Mouse (Mus musculus) Patski (cell line): ENCODE results near the gene Bcl11b. TPM values are rescaled to one million over a fixed set of nuclear protein-coding genes. Genes with fewer than 3 reads are reported as not detected.

ENCODE experiments used
- ATAC-seq: fragments of 100-300 bp; one replicate; pipeline ENCODE4 v1.8.0; 2021
- CTCF ChIA-PET: fragments of 350-600 bp; sonication (Branson Sonifier 250); formaldehyde crosslinking; loops from one replicate; lab custom pipeline; 2022; ENCODE audit warnings: inconsistent platforms; lab: Charles Lee
- POLR2A ChIA-PET: fragments of 350-600 bp; sonication (Branson Sonifier 250); formaldehyde crosslinking; loops from one replicate; lab custom pipeline; 2022; ENCODE audit warnings: antibody characterized with exemption, inconsistent platforms; lab: Charles Lee
- DNase-seq: peaks from one replicate; pipeline ENCODE4 v3.0.0-alpha.2; 2011; ENCODE audit warnings: low read depth, low spot score
- H3K27me3 ChIP-seq: fragments of 371-371 bp; one replicate; pipeline ENCODE4 v1.5.1; 2021
- CTCF ChIP-seq: fragments of 100-300 bp; IDR thresholded peaks from one replicate; pipeline ENCODE4 v1.5.1; 2021
- in situ Hi-C: fragments of 300-500 bp; cut with MboI; formaldehyde crosslinking; loops from 3 replicates; pipeline ENCODE4 v1.11.1; 2018; ENCODE audit warnings: low pct_unique_long_range_greater_than_20kb, mixed read lengths
- polyA plus RNA-seq: library from polyadenylated mRNA; unstranded; gene quantifications from one replicate; pipeline ENCODE4 v1.2.3, GENCODE M21; 2021

The Bcl11b gene
- polyA plus RNA-seq, 1 experiment from 2014 or later = 0.06 TPM

DNA sequence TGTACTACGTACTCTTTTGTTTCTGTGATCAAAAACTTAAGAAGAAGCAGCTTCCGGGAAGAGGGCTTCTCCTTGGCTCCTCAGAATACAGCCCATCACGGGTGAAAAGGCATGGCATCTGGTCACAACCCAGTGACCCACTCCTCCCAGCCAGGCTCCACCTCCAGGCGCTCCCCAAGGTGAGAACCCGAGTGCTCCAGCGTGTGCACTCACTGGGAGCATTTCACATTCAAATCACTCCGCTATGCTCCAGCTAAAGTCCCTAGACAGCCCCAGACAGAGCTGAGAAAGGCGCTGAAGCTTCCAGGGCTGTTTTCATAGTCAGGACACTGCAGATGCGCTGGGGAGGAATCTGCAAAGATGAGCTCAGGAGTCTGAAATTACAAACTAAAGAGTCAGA lies 99.5 kb downstream of the Bcl11b start:
- DNase-seq (no peak), ATAC-seq (no peak)
- H3K27me3 ChIP-seq = no peaks in the 10 kb centered on the region
- in situ Hi-C loops = no loop called here
- ChIA-PET CTCF (no interaction called here), POLR2A (no interaction called here)
- TF ChIP-seq CTCF = no peak

DNA sequence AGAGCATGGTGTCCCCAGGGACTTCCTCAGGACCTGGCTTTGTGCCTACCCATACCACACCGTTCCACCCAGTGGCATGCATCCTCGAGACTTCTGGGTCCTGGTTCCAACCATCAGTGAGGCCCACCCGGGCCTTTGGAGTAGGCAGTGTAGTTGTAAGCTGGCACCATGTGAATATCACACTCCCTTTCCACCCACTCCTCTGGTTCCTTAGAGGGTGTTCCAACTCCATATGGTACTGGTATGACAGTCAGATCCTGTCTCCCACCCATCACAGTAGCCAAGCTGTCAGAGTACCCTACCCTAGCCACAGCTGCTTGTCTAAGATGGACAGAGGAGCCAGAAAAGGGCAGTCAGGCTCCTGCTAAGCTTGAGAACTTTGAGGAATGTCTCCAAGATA lies 112.0 kb downstream of the Bcl11b start:
- POLR2A ChIA-PET = no interaction called here

DNA sequence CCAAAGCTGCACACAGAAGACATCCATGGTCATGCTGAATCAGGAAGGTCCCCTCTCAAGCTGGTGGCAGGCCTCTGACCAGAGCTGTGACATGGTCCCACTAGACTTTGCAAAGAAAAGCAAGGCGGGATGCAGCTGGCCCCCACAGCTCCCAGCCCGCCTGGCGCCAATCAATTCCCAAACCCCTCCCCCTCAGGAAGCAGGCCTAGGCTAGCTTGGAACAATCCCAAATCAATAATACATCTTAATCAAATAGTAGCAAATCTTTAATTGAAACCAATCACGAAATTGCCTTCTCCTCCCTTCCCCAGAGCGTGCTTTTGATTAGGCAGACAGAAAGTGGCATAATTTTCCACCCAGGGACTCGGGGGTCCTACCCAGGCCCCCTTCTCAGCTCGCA lies 113.1 kb downstream of the Bcl11b start:
- DNase-seq = no peak
- POLR2A ChIA-PET = no interaction called here
- TF ChIP-seq CTCF = no peak
- no peaks in the 10 kb centered on the region for H3K27me3 ChIP-seq
- CTCF ChIA-PET = no interaction called here
- no peak for ATAC-seq
- in situ Hi-C loops = no loop called here

More for the DNA sequence above, 112.0 kb downstream of the Bcl11b start:
- H3K27me3 ChIP-seq = no peaks in the 10 kb centered on the region
- DNase-seq (no peak), ATAC-seq (no peak)
- TF ChIP-seq CTCF = no peak
- in situ Hi-C loops = no loop called here
- CTCF ChIA-PET = no interaction called here

DNA sequence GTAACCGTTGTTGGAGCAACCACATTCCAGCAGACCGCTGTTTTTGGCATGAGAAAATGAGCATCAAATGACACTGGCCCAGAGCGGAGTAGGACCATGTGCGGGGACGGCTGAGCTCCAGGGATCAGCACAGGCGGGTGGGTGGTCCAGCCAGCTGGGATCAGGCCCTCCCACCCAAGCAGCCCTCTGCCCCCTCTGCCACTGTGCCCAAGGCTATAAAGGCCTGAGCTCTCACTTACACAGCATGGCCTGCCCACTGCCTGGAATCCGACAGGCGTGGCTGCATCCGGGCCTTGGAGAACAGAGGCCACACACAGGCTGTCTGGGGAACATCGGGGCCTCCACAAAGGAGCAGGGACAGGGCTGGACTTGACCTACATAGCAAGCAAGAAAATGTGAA lies 113.6 kb downstream of the Bcl11b start:
- no peaks in the 10 kb centered on the region for H3K27me3 ChIP-seq
- no peak for DNase-seq
- POLR2A ChIA-PET = interaction anchor here (0.7 kb wide), 1 partner anchor 1316 kb away, joined by 3 read pairs; no protein-coding TSS in a partner anchor
- CTCF ChIA-PET = no interaction called here
- no peak for TF ChIP-seq CTCF
- ATAC-seq = no peak
- in situ Hi-C loops = no loop called here

DNA sequence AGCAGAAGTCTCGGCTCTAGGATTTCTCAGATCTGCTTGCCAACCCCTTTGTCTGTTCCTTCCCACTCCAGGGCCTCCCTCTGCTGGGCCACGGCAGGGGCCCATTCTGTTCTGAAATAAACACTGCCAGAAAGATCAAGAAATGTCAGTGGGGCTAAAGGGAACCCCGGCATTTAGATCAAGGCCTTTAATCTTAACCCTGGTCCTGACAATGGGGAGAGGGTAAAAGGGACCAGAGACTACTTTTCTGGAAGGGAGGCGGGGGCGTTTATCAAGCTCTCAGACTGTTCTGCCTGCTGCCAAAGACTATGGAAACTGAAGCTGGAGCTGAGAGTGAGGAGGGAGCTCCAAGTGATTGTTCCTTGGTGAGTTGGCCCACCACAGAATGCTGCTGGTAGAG lies 114.8 kb downstream of the Bcl11b start:
- ChIA-PET CTCF (no interaction called here), POLR2A (no interaction called here)
- DNase-seq = no peak
- in situ Hi-C loops = no loop called here
- H3K27me3 ChIP-seq = no peaks in the 10 kb centered on the region
- ATAC-seq = no peak
- TF ChIP-seq CTCF = no peak

DNA sequence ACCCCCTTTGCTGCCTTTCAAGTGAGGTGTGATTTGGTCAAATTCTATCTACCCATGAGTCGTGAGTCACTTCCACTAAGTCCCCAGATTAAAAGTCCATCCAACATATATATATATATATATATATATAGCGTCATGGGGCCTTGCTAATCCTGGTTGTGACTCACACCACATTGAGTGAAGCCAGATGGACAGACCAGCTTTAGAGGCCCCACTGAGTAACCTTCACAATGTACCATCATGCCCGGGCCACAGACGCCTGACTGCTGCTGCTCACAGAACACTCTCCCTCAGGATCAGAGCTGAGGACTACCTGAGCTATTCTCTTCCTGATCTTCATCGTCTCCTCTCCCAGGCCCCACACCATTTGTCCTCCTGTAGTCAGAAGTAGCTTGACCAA lies 115.4 kb downstream of the Bcl11b start:
- in situ Hi-C loops = no loop called here
- DNase-seq (no peak), ATAC-seq (no peak)
- no peak for TF ChIP-seq CTCF
- POLR2A ChIA-PET = no interaction called here
- H3K27me3 ChIP-seq = no peaks in the 10 kb centered on the region
- CTCF ChIA-PET = no interaction called here

DNA sequence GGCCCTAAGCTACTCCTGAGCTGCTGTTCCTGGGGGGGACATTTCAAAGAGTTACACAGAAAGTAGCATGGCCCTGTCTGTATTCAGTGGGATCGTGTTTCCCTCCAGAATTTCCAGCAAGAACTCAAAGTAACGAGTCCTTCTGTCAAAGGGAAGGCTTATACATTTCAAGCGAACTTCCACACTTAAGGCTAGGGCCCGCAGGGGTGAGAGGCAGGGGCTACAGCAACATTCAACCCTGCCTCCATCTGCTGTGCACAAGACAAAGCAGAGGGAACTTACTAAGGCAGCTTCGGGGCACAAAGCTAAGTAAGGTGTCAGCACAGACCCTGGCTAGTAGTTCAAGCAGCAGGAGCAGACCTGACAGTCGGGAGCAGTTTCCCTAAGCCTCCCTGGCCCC lies 115.8 kb downstream of the Bcl11b start:
- H3K27me3 ChIP-seq = no peaks in the 10 kb centered on the region
- no peak for TF ChIP-seq CTCF
- DNase-seq (no peak), ATAC-seq (no peak)
- in situ Hi-C loops = no loop called here
- ChIA-PET CTCF (no interaction called here), POLR2A (no interaction called here)

DNA sequence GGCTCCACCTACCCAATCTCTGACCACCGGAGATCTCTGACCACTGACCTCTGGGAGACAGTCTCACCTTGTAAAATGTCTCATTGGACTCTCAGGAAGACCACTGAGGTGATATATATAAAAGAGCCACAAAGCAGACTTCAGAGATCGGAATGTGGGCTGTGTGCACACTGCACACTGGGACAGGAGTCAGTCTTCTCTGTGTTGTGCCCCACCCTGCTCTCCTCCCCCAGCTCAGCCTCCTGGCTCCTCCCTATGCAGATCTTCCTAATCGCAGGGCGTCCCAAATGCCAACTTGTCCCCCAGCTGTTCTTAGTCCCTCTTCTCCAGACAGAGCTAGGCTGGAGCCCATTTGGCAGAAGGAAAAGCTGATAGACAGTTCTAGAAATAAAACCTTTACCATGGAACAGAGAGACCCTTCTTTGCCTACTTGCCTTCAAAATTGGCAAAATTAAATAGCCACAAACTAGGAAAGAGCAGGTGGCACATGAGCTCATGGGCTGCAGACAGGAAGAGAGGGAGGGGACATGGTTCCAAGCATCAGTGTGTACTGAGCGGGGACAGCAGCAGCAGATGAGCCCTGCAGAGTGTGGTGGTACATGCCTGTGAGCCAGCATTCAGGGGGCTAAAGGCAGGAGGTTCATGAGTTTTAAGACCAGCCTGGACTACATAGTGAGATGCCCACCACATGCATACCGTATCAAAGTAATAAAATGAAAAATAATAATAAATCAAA lies 118.9 kb downstream of the Bcl11b start:
- DNase-seq (no peak), ATAC-seq (no peak)
- H3K27me3 ChIP-seq = no peaks in the 10 kb centered on the region
- POLR2A ChIA-PET = no interaction called here
- CTCF ChIA-PET = no interaction called here
- in situ Hi-C loops = no loop called here
- TF ChIP-seq CTCF = no peak

DNA sequence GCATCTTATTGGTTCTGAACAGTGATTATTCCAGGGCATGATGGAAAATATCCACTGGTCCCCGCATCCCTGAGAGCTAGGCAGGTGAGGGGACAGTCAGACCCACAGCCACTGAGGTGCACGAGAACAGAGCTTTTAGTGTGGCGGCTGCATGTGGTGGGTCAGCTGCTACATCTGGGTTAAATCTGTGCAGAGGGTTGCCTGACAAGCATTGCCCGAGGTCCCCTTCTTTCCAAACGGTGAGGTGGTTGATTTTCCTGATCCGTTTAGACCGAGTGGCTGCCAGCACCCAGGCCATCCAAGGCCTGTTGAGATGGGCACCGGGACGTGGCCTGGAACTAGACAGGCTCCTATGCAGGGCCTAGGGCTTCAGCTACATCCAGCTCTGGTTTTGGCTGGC lies 121.7 kb downstream of the Bcl11b start:
- no peak for TF ChIP-seq CTCF
- POLR2A ChIA-PET = no interaction called here
- in situ Hi-C loops = no loop called here
- no peaks in the 10 kb centered on the region for H3K27me3 ChIP-seq
- CTCF ChIA-PET = no interaction called here
- ATAC-seq = no peak
- DNase-seq = no peak

DNA sequence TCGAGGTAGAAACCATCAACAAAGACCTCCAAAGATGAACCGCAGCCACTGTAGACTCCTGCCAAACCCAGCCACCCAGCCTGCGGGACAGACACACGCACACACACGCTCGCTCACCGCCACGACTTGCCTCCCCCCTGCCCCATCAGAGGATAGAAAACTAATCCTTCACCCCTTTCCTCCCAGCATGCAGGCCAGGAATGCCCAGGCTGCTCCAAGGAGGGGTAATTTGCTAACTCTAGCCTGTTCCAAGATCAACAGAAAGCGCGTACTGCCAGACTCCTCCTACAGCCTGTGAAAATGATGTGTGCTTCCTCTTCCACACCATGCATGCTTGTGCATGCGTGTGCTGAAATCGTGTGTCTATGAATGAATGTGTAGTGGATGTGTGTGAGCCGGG lies 122.7 kb downstream of the Bcl11b start:
- no peak for DNase-seq
- ATAC-seq = no peak
- no peaks in the 10 kb centered on the region for H3K27me3 ChIP-seq
- in situ Hi-C loops = no loop called here
- ChIA-PET POLR2A (no interaction called here), CTCF (no interaction called here)
- no peak for TF ChIP-seq CTCF

DNA sequence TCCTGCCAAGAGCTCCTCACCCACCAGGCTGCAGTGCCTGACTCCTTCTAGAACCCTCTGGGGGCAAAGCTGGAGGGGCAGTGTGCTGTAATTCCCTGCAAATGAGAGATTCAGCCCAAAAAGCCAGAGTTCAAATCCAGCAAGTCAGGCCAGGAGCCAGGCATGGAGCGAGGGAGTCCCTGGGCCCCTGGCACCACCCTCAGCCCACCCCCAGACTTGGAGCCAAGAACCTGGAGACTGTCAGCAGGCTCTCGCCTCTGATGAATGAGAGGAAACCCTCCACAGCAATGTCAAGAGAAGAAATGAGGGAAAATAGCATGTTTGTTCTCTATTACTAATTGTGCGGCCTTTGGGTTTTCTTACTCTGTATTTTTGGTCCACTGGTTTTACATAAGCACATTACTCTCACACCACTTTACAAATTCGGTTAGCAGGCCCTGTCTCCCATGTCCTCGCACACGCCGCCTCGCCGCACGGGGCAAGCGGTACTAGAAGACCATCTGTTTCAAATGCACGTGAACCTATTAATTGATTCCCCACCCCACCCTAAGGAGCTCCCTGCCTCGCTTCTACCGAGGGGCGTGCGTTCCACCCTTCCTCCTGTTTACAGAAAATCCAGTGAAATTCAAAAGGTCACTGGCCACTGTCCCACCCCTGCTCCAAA lies 124.2 kb downstream of the Bcl11b start:
- ATAC-seq = no peak
- TF ChIP-seq CTCF = no peak
- H3K27me3 ChIP-seq = peaks cover 4% of the 10 kb centered on the region
- CTCF ChIA-PET = no interaction called here
- no peak for DNase-seq
- POLR2A ChIA-PET = no interaction called here
- in situ Hi-C loops = no loop called here

DNA sequence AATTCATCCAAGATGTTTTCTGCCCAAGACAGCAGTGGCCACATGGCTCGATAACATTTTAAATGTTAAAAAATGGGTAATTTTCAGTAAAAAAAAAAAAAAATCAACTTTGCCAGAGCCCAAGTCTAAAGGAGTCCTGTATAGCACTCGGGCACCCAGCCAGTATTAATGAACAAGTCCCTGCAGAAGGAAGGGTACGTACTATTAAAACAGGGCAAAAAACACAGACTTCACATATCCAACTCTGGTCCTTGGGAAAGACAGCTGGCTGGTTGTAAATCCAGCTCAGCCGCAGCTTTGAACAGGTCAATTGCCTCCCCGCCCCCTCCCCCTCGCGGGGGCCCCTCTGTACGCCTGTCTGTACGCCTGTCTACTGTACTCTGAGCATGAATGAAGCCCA lies 127.2 kb downstream of the Bcl11b start:
- in situ Hi-C loops = no loop called here
- ChIA-PET CTCF (no interaction called here), POLR2A (no interaction called here)
- no peak for TF ChIP-seq CTCF
- peaks cover 4% of the 10 kb centered on the region for H3K27me3 ChIP-seq
- ATAC-seq (no peak), DNase-seq (no peak)
